Mouse (Mus musculus) thymus, adult 18-20 months (tissue): ENCODE results near the gene Cdr2.
A peak's percentile ranks its signal among the peaks of the same experiment; 100 is the strongest.
"Not testable (repeated sequence)": the region's sequence is repeated elsewhere in the genome, so short reads cannot be mapped to it uniquely, and the experiment has no call there.

ENCODE experiments used
- DNase-seq, 2 experiments: peaks; one replicate each; pipeline ENCODE4 v3.0.0; 2022; ENCODE audit warnings: mixed read lengths in 2 of 2

Gene Cdr2

GRCm38 (mm10) chr7:120982200-120982841, at the start of gene Cdr2, which contains the start of gene Mfsd13b:
TSS of gene Cdr2 (minus strand) at chr7:120982312.
TSS of gene Mfsd13b (plus strand) at chr7:120982509.
- DNase-seq: peak; percentile 88 to 96

DNA sequence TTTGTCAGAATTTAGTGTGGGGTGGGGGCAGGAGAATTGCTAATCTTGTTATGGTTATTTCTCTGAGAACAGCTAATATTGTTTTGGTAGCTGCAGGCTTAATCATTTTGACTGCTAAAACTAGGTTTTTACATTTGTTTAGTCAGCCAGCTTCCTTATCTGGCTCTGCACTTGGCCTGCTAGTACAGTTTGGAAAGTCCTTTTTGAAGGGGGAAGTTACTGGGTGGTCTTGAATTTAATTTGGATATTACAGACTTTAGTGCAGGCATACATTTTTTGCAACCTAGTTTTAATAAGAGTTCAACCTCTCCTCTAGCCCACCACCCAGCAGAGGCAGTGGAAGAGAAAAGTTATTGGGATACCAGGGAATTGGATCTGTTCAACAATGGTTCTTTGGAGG, 47.8 kb upstream of the Cdr2 start:
- DNase-seq: not testable (repeated sequence)

GRCm38 (mm10) chr7:121026300-121026699, 44.2 kb upstream of the Cdr2 start:
- no peak for DNase-seq

DNA sequence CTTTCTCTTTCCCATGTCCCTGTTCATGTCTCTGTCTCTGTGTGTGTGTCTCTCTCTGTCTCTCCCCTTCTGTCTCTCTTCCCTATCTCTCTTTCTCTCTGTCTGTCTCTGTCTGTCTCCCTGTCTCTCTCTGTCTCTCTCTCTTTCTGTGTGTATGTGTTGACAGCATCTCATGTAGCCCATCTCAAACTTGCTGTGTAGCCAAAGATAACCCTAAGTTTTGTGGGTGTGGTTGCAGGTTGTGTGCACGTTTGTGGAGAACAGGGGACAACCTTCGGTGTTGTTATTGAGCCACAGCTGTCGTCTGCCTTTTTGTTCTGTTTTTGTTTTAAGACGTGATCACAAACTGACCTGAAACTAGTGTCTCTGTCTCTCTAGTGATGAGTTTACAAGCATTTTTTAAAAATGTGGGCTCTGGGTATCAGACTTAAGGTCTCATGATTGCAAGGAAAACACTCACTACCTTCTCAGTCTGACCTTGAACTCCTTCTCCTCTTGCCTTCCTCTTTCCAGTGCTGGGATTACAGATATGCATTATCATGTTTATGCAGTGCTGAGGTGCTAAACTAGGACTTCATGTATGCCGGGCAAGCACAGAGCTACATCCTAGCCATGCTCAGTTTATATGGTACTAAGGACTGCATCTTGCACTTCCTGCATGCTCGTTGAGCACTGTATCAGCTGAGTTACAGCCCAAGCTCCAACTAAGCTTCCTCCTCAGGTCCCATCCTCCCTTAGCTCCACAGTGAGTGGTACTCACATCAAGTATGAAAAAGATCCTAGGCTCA, 43.3 kb upstream of the Cdr2 start:
- no peak for DNase-seq

GRCm38 (mm10) chr7:121020277-121020676, 38.2 kb upstream of the Cdr2 start:
- no peak for DNase-seq

- DNase-seq: no peak
These were observed 36.7 kb upstream of the Cdr2 start for GRCm38 (mm10) chr7:121018778-121019177.

GRCm38 (mm10) chr7:121014486-121014885, 32.4 kb upstream of the Cdr2 start:
- no peak for DNase-seq

DNA sequence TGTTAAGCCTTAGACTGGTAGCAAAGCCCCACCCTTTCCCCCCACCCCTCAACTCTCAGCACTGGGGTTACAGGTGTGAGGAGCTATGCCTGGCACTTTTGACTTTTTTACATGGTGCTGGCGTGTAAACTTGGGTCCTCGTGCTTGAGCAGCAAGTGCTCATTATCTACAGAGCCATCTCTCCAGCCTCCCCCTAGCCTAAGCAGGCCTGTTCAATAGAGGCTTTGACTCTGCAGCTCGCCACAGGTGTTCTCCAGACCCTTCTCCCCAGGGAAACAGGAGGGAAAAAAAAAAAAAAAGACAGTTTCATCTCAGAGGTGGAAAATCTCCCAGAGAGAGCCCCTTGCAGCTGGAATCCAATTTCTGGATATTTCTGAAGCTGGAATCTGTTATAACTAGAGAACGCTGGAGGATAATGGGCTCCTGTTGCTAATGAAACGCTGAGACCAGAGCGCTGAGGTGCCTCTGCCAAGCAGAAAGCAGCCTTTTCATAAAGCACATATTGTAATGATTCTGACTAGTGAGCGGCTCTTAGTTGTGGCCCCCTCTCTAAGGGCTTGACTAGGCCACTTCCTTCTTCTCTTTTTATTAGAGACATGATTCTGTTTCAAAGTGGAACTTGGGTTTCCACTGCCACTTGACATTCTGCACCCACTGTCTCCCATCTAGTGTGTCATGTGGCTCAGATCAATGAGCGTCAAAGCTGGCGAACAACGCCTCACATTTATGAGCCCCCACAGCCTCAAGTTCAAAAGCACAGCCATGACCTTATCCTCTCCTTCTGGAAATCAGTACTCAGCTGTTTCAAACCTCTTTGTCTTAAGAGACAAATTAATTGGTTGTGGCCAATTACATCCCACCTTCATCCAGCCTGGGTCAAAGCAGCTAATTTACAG, 29.9 kb upstream of the Cdr2 start:
- no peak for DNase-seq

DNA sequence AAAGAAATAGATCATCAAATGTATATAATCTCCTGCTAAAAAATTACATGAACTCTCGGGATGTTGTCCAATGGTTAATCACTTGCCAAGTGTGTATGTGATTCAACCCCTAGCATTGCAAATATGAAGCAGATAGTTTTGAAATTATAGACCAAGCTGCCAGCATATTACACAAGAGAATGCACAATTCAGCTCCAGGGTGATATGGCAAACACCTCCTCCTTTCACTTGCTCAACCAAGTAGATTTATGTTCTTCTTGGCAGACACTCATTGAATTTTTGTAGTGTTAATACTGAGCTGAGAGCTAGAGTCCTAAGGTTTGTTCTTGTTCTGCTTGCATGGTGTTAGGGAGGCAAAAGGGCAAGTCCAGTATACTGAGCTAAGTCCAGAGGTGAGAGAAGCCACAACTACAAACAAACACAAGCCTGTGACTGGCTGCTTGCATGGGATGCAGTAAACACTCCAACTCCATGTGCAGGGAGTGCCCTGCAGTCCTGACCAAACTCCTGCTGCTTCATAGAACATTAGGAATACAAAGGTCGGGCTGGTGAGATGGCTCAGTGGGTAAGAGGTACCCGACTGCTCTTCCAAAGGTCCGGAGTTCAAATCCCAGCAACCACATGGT, 21.8 kb upstream of the Cdr2 start:
- DNase-seq: no peak

DNA sequence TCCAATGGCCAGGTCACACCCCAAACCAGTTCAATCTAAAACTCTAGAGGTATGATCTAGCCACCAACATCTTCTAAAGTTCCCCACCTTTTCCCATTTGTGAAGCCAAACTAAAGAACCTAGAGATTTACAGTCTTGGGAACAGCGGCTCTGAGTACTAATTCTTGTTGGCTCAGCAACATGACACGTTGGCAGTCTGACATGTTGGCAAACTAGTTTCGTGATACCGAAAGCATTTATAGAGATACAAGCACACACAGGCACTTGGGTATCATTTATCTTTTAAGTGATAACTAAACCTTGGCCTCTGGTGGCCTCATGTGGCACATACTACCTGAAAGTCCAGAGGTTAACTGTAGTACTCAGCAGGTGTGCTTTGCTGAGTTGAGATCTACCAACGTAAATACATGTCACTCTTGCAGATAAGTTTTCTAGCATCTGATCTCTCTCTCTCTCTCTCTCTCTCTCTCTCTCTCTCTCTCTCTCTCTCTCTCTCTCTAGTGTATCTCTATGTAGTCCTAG, 20.4 kb upstream of the Cdr2 start:
- no peak for DNase-seq

DNA sequence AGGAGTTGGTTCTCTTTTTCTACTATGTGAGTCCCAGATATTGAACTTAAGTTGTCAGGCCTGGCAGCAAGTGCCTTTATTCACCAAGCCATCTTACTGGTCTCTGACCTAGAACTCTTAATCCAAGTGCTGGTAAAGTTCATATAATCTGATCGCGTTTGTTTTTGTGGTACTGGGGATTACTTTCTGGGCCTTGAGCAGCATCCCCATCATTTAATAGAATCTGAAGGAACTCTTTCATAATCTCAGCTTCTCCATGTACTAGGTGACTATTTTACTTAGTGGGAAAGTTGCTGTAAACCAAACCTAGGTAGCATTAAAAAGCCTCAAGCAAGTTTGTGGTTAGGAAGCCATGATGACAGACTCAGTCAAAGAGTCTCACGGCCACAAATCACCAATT, 19.8 kb upstream of the Cdr2 start:
- DNase-seq: no peak

DNA sequence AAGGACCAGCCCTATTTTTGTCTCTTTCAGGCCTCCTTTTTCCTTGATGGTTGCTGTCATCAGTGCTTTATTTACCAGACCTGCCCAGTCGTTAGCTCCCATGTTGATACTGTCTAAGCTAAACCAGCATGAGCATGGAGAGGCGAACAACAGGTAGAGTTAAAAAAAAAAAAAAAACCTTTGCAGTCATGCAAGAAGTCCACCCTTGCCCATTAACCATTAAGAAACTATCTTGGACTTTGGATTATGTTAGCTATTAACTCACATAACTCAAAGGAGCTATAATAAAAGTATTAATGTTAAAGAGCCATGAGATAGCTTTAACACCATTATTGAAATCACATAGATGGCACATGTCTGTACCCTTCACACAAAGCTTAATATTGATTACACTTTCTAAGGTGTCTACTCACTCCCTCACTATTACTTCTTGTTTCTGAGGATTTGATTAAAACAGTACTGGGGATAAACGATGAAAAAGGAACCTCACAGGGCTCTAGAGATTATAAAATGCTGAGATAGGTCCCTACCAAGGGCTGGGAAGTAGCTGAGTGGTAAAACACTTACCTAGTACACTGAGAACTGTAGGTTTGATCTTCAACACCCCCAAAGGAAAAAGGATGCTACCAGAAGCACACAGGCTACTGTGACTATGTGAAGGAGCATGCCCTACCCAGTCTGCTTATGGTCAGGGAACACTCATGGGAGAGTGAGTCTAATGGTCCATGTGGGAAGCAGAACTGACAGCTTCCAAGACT, 18.1 kb upstream of the Cdr2 start:
- DNase-seq: no peak

GRCm38 (mm10) chr7:120999021-120999530, 17.0 kb upstream of the Cdr2 start:
- DNase-seq: no peak

- no peak for DNase-seq
These were observed 9.1 kb upstream of the Cdr2 start for GRCm38 (mm10) chr7:120991191-120991590.

DNA sequence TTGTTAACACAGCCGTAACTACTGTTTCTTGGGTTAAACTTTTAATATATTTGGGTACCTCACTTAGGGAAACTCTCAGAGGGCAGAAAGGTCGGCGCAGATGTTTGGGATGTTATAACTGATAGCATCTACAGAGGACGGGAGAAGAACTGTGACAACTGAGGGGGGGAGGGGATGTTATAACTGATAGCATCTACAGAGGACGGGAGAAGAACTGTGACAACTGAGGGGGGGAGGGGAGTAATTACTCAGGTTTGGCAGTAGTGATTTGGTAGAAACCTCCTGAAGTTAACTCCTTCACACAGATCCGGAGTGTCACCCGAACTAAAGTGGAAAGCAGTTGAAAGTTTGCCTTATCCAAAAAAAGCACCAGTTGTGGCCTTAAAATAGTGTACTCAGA, 856 bp upstream of the Cdr2 start:
- DNase-seq: no peak

GRCm38 (mm10) chr7:120980931-120981924, 884 bp downstream of the Cdr2 start:
- peak; percentile 51 to 52 for DNase-seq

- no peak for DNase-seq
These were observed 2.1 kb downstream of the Cdr2 start for GRCm38 (mm10) chr7:120980041-120980440.

DNA sequence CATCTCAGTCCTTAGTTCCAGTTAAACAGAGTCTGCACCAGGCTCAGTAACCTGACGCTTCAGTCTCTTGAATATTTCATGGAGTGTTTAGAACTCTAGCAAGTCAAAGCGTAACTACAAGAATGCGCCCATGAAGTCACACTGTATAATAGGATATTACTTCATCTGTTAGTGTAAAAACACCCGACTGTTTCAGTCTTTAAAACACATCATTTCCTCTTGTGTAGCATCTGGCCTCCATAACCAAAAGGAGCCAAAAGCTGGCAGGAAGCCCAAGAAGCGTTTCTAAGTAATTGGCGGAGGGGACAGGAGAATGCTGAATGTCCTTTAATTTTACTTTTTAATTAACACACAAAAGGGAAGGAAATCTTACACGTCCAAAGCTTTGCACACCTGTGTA, 5.0 kb downstream of the Cdr2 start:
- DNase-seq: no peak

DNA sequence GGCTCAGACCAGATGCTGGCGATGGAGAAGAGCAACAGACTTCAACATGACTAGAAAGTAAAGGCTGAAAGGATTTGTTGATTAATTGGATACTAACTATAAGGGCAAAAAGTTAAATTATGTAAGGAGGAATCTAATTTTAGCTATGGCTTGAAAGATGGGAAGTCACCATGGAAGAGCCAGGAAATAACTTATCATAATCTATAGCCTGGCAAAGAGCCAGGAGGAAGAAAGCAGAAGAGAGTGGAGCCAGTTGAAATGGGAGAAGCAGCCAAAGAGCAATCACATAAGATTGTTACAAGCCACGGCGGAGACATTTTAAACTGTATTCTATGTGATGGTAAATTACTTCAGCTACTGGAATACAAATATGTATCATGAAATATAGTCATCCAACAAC, 8.1 kb downstream of the Cdr2 start:
- no peak for DNase-seq

- DNase-seq: not testable (repeated sequence)
These were observed 9.6 kb downstream of the Cdr2 start for GRCm38 (mm10) chr7:120972471-120972870.
